Mouse (Mus musculus): ENCODE measurements around the gene Cyp2d40. TPM values are rescaled to one million over a fixed set of nuclear protein-coding genes. Genes with fewer than 3 reads are reported as not detected.
"Not testable (repeated sequence)": the region's sequence is repeated elsewhere in the genome, so short reads cannot be mapped to it uniquely, and the experiment has no call there.

Cyp2d40 gene
- polyA plus RNA-seq, 1 experiment from 2014 or later = not detected

DNA sequence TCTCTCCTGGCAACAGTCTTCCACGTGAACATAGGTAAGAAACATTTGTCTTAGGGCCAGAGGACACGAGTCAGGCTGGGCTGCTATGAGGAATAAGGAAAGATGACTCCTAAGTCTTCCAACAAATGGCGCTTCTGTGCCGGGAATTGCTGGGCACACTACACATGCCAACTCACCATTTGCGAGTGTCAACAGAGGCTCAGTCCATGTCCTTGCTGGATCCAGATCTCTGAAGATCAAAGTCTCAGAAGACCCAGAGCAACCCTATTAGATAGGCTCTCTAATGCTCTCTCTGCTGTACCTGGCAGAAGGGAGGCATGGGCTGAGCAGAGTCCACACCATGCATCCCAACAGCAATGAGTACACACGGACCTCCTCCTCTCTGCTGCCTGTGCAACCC, 898 bp upstream of the Cyp2d40 start:
- Histone ChIP-seq H3K9me3 (ENCODE audit: low read depth, low read length) (no peaks in the 10 kb centered on the region), H3K27me3 (ENCODE audit: insufficient read depth, low read length) (no peaks in the 10 kb centered on the region), H3K4me2 (no peak overlapping the region), H3K36me3 (ENCODE audit: insufficient read depth) (no peaks in the 10 kb centered on the region), H3K4me3 (ENCODE audit: low read depth, low read length) (no peak overlapping the region), H3K4me1 (ENCODE audit: insufficient read depth) (no peaks in the 10 kb centered on the region), H3K27ac (ENCODE audit: low read depth) (no peak overlapping the region), H3K9ac (no peak overlapping the region)
- no peak for TF ChIP-seq CTCF (IDR thresholded peaks at IDR 0.05; ENCODE audit: low read depth)
- no peak for ATAC-seq (ENCODE audit: insufficient read depth)
- 77% methylated on average over 6 of the region's 6 CpGs for whole genome bisulfite sequencing
- DNase-seq = no peak

- Histone ChIP-seq H3K27ac (ENCODE audit: low read depth) (no peak overlapping the region), H3K4me3 (ENCODE audit: low read depth, low read length) (no peak overlapping the region), H3K27me3 (ENCODE audit: insufficient read depth, low read length) (no peaks in the 10 kb centered on the region), H3K9me3 (ENCODE audit: low read depth, low read length) (no peaks in the 10 kb centered on the region), H3K4me2 (no peak overlapping the region), H3K36me3 (ENCODE audit: insufficient read depth) (no peaks in the 10 kb centered on the region), H3K9ac (no peak overlapping the region), H3K4me1 (ENCODE audit: insufficient read depth) (no peaks in the 10 kb centered on the region)
- DNase-seq (no peak), ATAC-seq (ENCODE audit: insufficient read depth) (no peak)
- 55% methylated on average over 1 of the region's 1 CpGs for WGBS
- TF ChIP-seq CTCF (IDR thresholded peaks at IDR 0.05; ENCODE audit: low read depth) = no peak
Measured at GRCm38 (mm10) chr15:82748141-82748540, 15.8 kb downstream of the Cyp2d40 start.

GRCm38 (mm10) chr15:82747516-82747915, 16.5 kb downstream of the Cyp2d40 start:
- WGBS = 25% methylated on average over 1 of the region's 1 CpGs
- Histone ChIP-seq H3K27ac (ENCODE audit: low read depth) (no peak overlapping the region), H3K27me3 (ENCODE audit: insufficient read depth, low read length) (no peaks in the 10 kb centered on the region), H3K4me1 (ENCODE audit: insufficient read depth) (no peaks in the 10 kb centered on the region), H3K36me3 (ENCODE audit: insufficient read depth) (no peaks in the 10 kb centered on the region), H3K9me3 (ENCODE audit: low read depth, low read length) (no peaks in the 10 kb centered on the region), H3K4me2 (no peak overlapping the region), H3K9ac (no peak overlapping the region), H3K4me3 (ENCODE audit: low read depth, low read length) (no peak overlapping the region)
- ATAC-seq (ENCODE audit: insufficient read depth) (no peak), DNase-seq (no peak)
- no peak for TF ChIP-seq CTCF (IDR thresholded peaks at IDR 0.05; ENCODE audit: low read depth)

DNA sequence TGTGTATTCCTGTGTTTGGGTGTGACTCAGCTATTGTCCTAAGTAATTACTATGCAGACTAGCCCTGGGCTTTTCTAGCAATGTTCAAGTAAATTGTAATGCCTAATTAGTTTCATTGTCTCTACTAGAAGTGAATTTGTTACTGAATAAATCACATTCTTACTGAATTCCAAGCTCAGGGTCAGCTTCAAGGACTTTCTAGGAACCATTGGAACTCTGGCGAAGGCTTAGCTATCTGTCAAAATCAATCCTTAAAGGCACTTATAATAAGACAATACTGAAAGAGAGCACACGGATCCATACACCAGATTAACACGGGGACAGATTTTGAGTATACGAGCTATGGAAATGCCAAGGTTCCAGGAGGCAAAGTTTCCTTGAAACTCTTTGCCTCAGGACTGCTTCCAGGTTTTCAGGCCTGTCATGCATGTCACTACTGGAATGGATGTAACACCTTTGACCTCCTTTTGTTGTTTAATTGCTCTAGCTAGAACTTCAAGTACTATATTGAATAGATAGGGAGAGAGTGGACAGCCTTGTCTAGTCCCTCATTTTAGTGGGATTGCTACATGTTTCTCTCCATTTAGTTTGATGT, 30.6 kb downstream of the Cyp2d40 start:
- not testable (repeated sequence) for H3K9ac ChIP-seq; H3K4me1 ChIP-seq (ENCODE audit: insufficient read depth); H3K36me3 ChIP-seq (ENCODE audit: insufficient read depth); H3K9me3 ChIP-seq (ENCODE audit: low read depth, low read length); DNase-seq; H3K27me3 ChIP-seq (ENCODE audit: insufficient read depth, low read length); ATAC-seq (ENCODE audit: insufficient read depth); H3K27ac ChIP-seq (ENCODE audit: low read depth); H3K4me2 ChIP-seq; H3K4me3 ChIP-seq (ENCODE audit: low read depth, low read length)
- WGBS = 88% methylated on average over 4 of the region's 4 CpGs

Small RNA genes within 50 kb of the gene (microRNA-seq; reads per million reads assigned to microRNA genes)
- not detected for gene Gm27618 (ENCODE audit: borderline number of aligned reads)

Other genes with a start within 250 kb of the Cyp2d40 start
- gene Cyp2d12, start 209.1 kb downstream of the Cyp2d40 start, polyA plus RNA-seq (2014; fragmentation: Nextera tagmentation; extraction: Ambion mirVana) = not detected in 2 replicates
- not detected in 2 replicates for gene Cyp2d34, start 143.2 kb downstream of the Cyp2d40 start, polyA plus RNA-seq (2014; fragmentation: Nextera tagmentation; extraction: Ambion mirVana)
- gene Cyp2d26, start 30.1 kb upstream of the Cyp2d40 start, polyA plus RNA-seq (2014; fragmentation: Nextera tagmentation; extraction: Ambion mirVana) = not detected in 2 replicates
- 9.9 and 10.9 TPM in 2 replicates for gene Tcf20, start 223.7 kb upstream of the Cyp2d40 start, polyA plus RNA-seq (2014; fragmentation: Nextera tagmentation; extraction: Ambion mirVana)